Mouse (Mus musculus) intestine, embryonic 14.5 days (tissue): ENCODE results near the gene Susd3. TPM values are rescaled to one million over a fixed set of nuclear protein-coding genes. Genes with fewer than 3 reads are reported as not detected.
A peak's percentile ranks its signal among the peaks of the same experiment; 100 is the strongest.

Experiments used
- ATAC-seq: fragments of 200-750 bp; cut with Nextera tagmentation; replicated peaks from 2 replicates; pipeline ENCODE4 v1.8.0; 2017; ENCODE audit warnings: low read depth, moderate number of reproducible peaks, moderate TSS enrichment, moderate library complexity; ENCODE audit not compliant: low FRiP score, low TSS enrichment
- DNase-seq: peaks from one replicate; pipeline ENCODE4 v3.0.0-alpha.2; 2018; ENCODE audit warnings: low spot score
- H3K27ac ChIP-seq: fragments of 300-500 bp; sonication (generic); 2 replicates; pipeline ENCODE4 v1.5.1; 2014; ENCODE audit warnings: low read depth, mild to moderate bottlenecking, control low read depth
- H3K27me3 ChIP-seq: fragments of 300-500 bp; sonication (generic); replicated peaks from 2 replicates; pipeline ENCODE4 v1.6.1; 2014; ENCODE audit warnings: low read length, control low read depth; ENCODE audit not compliant: control insufficient read depth, insufficient read depth
- H3K36me3 ChIP-seq: fragments of 300-500 bp; sonication (generic); 2 replicates; pipeline ENCODE4 v1.6.1; 2014; ENCODE audit warnings: low read length, control low read depth; ENCODE audit not compliant: control insufficient read depth, insufficient read depth
- H3K4me1 ChIP-seq: fragments of 300-500 bp; sonication (generic); replicated peaks from 2 replicates; pipeline ENCODE4 v1.6.1; 2014; ENCODE audit warnings: low read length, control low read depth, mixed read lengths; ENCODE audit not compliant: control insufficient read depth, insufficient read depth
- H3K4me2 ChIP-seq: fragments of 300-500 bp; sonication (generic); 2 replicates; pipeline ENCODE4 v1.6.1; 2014; ENCODE audit warnings: low read length
- H3K4me3 ChIP-seq: fragments of 300-500 bp; sonication (generic); 2 replicates; pipeline ENCODE4 v1.5.1; 2014; ENCODE audit warnings: low read depth, low read length, control low read depth, mixed read lengths
- H3K9ac ChIP-seq: fragments of 300-500 bp; sonication (generic); 2 replicates; pipeline ENCODE4 v1.6.1; 2014; ENCODE audit warnings: mild to moderate bottlenecking, low read length
- H3K9me3 ChIP-seq: fragments of 300-500 bp; sonication (generic); 2 replicates; pipeline ENCODE4 v1.6.1; 2016; ENCODE audit warnings: low read length, control low read depth; ENCODE audit not compliant: control insufficient read depth
- WGBS: fragments of 180-500 bp; shearing (Covaris S2); extraction: QIAGEN DNeasy Blood & Tissue Kit; methylation state at CpG from one replicate; pipeline ENCODE4 v1.1.7; 2014; 5-methylcytosine and 5-hydroxymethylcytosine counted together
- polyA plus RNA-seq: library from polyadenylated mRNA; unstranded; fragments of >200 nt; fragmentation: Nextera tagmentation; extraction: Ambion mirVana; gene quantifications from 2 replicates; pipeline ENCODE4 v1.2.1, GENCODE M21; 2014

Gene Susd3
- polyA plus RNA-seq, 1 experiment from 2014 or later, result 1.4 TPM

DNA sequence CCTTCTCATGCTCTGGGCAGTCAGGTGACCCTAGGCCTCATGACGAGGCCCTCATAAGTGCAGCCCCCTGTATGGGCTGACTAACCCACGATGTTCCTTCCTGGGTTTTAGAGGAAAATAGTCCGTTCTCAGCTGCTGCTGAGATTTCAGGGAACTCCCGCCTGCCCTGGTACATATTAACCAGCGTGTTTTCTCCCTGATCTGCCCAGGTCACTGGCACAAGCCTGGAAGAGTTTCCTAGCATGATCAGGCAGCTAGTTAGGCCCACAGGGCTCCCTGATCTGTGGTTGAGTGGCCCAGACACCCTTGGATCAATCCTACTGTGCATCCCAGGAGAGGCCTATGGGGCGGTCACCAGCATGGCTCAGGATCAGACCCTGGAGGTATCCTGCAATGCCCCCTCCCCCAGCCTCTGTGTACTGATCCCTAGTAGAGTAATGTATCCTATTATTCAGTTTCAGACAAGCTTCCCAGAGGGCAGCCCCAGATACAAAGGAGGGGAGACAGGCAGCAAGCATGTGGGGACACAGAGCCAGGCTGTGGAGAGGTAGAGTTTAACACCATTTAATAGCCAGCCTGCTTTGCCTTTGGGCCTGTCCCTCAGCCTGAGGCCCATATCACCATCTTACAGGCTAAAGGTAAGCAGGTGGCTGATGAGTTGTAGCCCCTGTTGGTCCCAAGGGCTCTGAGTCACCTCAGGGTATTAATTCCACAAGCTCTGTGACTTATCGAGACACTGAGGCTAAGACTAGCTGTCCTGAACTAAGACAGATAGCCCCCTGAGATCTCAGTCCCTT is 57.4 kb downstream of the Susd3 start:
- 70% methylated on average over 7 of the region's 7 CpGs for WGBS
- no peaks in the 10 kb centered on the region for H3K9me3 ChIP-seq
- no peak for ATAC-seq
- H3K9ac ChIP-seq, result no peak overlapping the region
- DNase-seq, result no peak
- H3K4me2 ChIP-seq, result no peak overlapping the region
- H3K27me3 ChIP-seq, result no peaks in the 10 kb centered on the region
- peaks cover 31% of the 10 kb centered on the region for H3K4me1 ChIP-seq
- H3K27ac ChIP-seq, result no peak overlapping the region
- peaks cover 5% of the 10 kb centered on the region; the same call in 1 of the 2 replicates for H3K36me3 ChIP-seq
- no peak overlapping the region for H3K4me3 ChIP-seq

DNA sequence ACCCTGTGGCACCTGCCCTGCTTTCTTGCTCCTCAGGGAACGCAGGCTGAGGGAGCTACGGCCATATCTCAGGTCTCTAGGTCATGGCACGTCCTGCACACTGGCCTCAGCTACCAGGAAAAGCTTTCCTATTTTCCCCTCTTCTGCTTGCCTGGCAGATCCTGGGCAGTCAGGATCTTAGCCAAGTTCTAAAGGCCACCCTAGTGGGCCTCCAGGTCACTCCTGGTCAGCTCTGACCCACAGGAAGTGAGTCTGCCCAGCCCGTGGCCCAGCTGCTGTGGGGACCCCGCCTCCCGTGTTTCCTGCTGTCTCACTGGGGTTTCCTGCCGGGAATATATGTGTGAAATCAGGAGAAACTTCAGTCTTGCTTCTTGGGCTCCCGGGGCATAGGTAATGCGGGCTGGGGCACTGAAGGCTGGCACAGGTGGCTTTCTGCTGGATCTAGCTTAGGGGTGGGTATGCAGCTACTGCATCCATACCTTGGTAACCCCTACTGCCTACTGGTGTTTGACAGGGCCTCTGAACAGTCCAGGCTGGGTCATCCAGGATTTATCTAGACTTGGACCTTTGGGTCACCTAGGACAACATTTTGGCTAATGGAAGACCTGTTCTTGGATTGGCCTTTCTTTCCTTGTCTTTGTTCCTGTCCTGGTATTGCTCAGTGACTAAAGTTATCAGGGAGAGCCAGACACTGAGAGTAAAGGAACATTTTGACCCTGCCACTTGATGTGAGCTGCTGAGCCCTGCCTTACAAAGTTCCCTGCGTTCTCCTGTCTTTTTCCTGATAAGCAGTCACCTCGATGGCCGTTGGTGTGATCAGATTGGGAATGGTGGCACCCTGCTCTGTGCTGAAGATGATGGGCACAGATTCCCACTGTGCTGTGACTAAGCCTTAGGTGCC is 58.3 kb downstream of the Susd3 start:
- Histone ChIP-seq H3K4me1 (peaks cover 31% of the 10 kb centered on the region), H3K4me2 (no peak overlapping the region), H3K4me3 (no peak overlapping the region), H3K9ac (no peak overlapping the region), H3K36me3 (no peaks in the 10 kb centered on the region), H3K27me3 (no peaks in the 10 kb centered on the region), H3K27ac (no peak overlapping the region), H3K9me3 (no peaks in the 10 kb centered on the region)
- ATAC-seq (no peak), DNase-seq (no peak)
- WGBS, result 62% methylated on average over 12 of the region's 12 CpGs

DNA sequence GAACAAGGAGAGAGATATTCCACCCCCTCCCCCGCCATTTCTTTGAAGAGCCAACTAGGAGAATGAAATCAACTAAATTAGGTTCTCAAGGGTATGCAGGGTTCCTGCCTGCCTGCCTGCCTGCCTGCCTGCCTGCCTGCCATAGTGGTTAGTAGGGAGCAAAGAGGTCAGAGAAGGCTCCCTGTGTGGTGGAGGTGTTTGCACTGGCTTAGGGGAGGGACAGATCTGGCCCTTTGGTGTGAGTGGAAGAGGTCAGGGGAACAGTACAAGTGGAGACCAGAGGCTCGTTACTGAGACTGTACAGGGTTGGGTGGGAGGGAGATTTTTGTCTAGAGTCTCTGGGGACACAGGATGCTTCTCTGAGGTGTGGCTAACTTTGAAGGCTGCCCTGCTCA is 59.5 kb downstream of the Susd3 start:
- Histone ChIP-seq H3K4me2 (no peak overlapping the region), H3K9ac (no peak overlapping the region), H3K4me1 (peaks cover 31% of the 10 kb centered on the region), H3K36me3 (no peaks in the 10 kb centered on the region), H3K4me3 (no peak overlapping the region), H3K27ac (no peak overlapping the region), H3K9me3 (0 out of 2 replicates have a peak, but pooled peaks cover 3% of the 10 kb centered on the region), H3K27me3 (no peaks in the 10 kb centered on the region)
- 77% methylated on average over 2 of the region's 2 CpGs for WGBS
- DNase-seq, result no peak
- ATAC-seq, result no peak

DNA sequence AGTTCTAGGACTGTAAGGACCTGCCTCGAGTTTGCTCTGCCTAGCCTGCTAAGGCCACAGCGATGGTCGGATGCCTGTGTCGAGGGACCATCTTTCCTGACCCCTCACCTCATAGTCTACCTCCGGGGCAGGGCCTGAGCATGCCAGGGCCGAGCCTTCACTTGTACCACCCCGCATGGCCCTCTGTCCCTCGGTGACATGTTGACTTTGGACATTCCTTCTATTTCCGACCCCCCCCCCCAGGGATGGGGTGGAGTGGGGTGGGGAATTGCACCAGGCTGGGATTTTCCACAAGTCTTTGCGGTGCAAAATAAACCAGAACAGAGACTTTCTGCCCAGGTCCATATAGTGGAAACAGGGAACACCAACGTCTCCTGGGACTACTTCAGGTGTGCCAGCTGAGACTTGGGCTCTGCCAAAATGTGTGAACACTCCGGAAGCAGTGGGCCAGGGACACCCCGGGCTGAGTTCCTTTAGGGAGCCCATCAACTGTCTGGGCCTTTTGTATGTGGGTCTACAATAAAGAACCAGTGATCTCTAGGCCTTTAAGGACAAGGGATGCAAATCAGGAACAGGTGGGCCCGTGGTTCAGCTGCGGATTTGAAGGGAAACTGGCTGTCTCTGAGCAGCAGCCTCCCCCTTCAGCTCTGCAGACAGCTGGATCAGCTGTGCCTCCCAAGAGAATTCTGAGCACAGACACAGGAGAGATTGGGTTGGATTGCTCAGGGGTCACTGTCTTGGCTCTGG is 60.1 kb downstream of the Susd3 start:
- 0 out of 2 replicates have a peak, but pooled peaks cover 3% of the 10 kb centered on the region for H3K9me3 ChIP-seq
- peaks cover 33% of the 10 kb centered on the region for H3K4me1 ChIP-seq
- H3K36me3 ChIP-seq, result no peaks in the 10 kb centered on the region
- DNase-seq (no peak), ATAC-seq (peak; percentile 4; the same call in 1 of the 2 replicates)
- peak overlapping the region; percentile 81 for H3K4me3 ChIP-seq
- no peaks in the 10 kb centered on the region for H3K27me3 ChIP-seq
- H3K9ac ChIP-seq, result peak overlapping the region; percentile 65; the same call in 1 of the 2 replicates
- H3K27ac ChIP-seq, result no peak overlapping the region
- peak overlapping the region; percentile 99 for H3K4me2 ChIP-seq
- 28% methylated on average over 15 of the region's 15 CpGs for WGBS

DNA sequence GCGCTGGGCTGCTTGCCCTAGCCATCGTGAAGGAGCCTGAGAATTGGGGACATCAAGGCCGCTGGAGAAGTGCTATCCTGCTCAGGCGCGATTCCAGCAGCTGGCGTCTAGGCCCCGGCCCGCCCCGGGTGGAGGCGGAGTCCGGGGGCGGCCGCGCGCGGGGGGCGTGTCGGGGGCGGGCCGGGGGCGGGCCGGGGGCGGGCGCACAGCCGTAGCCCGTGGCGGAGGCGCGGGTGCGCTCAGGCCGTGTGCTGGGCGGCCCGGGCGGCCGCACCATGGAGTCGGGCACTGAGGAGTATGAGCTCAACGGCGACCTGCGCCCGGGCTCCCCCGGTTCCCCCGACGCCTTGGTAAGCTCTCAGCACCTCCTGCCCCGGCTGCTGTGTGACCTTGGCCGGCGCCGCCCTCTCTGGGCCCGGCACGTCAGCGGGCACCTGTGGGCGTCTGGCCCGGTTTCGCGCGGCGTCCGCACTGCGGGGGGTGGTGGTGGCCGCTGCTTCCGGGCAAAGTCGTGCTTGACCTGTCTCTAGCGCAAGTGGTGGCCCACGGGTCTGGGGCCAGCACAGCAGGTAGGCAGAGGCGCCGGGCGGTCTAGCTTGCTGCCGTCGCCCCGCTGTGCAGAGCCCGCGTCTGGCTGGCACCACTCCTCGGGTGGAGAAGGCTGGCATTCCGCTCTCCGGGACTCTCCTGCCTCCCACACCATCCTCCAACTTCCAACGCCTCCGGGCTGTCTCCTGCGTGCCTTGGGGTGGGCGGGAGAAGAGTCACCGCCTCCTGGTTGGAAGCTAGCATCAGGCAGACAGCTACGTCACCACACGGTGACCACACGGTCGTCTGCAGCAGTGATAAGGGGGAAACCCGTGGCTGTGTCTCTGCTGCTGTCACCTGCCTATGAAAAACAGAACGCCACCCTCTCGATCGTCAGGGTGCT is 61.0 kb downstream of the Susd3 start, which contains the start of gene Ninj1:
Ninj1 (plus strand) TSS at position 198 of the 931 bp plus-strand sequence.
- peak within 1 kb of the TSS; percentile 65 for H3K9ac ChIP-seq
- DNase-seq, result peak; percentile 86
- peak; percentile 91 for ATAC-seq
- H3K4me2 ChIP-seq, result peak within 1 kb of the TSS; percentile 99
- H3K4me3 ChIP-seq, result peak within 1 kb of the TSS; percentile 81
- no peaks in the 10 kb centered on the region for H3K36me3 ChIP-seq
- no peaks in the 10 kb centered on the region for H3K27me3 ChIP-seq
- H3K4me1 ChIP-seq, result peaks cover 34% of the 10 kb centered on the region
- H3K9me3 ChIP-seq, result 0 out of 2 replicates have a peak, but pooled peaks cover 3% of the 10 kb centered on the region
- WGBS, result under 1% methylated on average over 84 of the region's 87 CpGs
- H3K27ac ChIP-seq, result peak within 1 kb of the TSS; percentile 73

DNA sequence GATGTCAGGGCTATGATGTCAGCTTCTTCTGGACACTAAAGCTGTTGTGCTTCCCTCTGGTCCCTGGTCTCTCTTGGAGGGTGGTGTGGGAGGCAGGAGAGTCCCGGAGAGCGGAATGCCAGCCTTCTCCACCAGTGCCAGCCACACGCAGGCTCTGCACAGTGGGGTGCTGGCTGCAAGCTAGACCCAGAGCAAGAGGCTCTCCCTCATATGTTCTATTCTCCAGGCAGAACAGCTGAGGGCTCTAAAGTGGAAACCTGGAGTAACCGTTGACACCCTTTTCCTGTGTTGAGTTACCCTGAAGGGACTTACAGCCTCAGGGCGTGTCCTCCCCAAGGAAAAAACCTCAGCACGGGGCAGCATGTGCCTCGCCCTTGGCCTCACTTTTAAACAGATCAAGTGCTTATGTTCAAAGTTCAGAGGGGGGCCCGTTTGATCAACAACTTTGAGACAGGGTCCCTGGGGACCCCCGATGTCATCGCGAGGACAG is 61.7 kb downstream of the Susd3 start:
- Histone ChIP-seq H3K9me3 (0 out of 2 replicates have a peak, but pooled peaks cover 3% of the 10 kb centered on the region), H3K4me3 (peak overlapping the region; percentile 81), H3K4me1 (peaks cover 33% of the 10 kb centered on the region), H3K36me3 (no peaks in the 10 kb centered on the region), H3K4me2 (peak overlapping the region; percentile 99), H3K27ac (peak overlapping the region; percentile 73), H3K27me3 (no peaks in the 10 kb centered on the region), H3K9ac (peak overlapping the region; percentile 65)
- DNase-seq, result no peak
- WGBS, result 23% methylated on average over 11 of the region's 11 CpGs
- ATAC-seq, result peak; percentile 53

DNA sequence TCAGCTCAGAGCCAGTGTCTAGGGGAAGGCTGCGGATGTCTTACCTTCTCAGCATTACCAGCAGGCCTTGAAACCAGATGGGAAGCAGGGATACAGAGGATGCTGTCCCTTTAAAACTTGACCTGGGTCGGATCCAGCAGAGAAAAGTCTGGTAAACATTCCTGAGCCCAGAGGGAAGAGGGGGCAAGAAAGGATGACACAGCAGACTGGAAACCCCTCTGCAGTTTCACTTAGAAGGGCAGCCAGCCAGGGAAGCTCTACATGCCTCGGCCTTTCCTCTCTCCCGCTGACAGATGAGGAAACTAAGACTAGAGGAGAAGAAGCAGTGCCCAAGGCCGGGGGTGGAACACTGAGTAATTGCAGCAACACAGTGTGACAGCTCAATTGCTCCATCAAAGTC is 64.9 kb downstream of the Susd3 start:
- Histone ChIP-seq H3K4me2 (no peak overlapping the region), H3K4me3 (no peak overlapping the region), H3K27me3 (no peaks in the 10 kb centered on the region), H3K36me3 (no peaks in the 10 kb centered on the region), H3K9ac (no peak overlapping the region), H3K4me1 (peaks cover 15% of the 10 kb centered on the region), H3K9me3 (0 out of 2 replicates have a peak, but pooled peaks cover 3% of the 10 kb centered on the region), H3K27ac (peak overlapping the region; percentile 27; the same call in 1 of the 2 replicates)
- ATAC-seq, result no peak
- no peak for DNase-seq
- 40% methylated on average over 5 of the region's 5 CpGs for WGBS
